Mouse (Mus musculus) inflammation-experienced regulatory T-cells, adult 6 months (primary cell): ENCODE results near the gene Catsperd. TPM values are rescaled to one million over a fixed set of nuclear protein-coding genes. Genes with fewer than 3 reads are reported as not detected.

Source experiments
- polyA plus RNA-seq, 3 experiments: library from polyadenylated mRNA; unstranded; fragments of 100-300 nt; shearing (Covaris generic); gene quantifications; one replicate each; pipeline ENCODE4 v1.2.1; 2017

The Catsperd gene
- polyA plus RNA-seq, 3 experiments from 2014 or later = 0.68 to 3.9 (median 3.3) TPM

Other genes with a start within 250 kb of the Catsperd start
- gene Ptprs, start 151.7 kb upstream of the Catsperd start, polyA plus RNA-seq = 10 to 100 TPM in 1 of 3 experiments, 1 to 10 TPM in 2; 7.2 to 10.9 (median 8.8) TPM
- gene Znrf4, start 115.7 kb upstream of the Catsperd start, polyA plus RNA-seq = not detected
- 1 to 10 TPM in 2 of 3 experiments, under 1 TPM in 1; 0.67 to 4.4 (median 3.5) TPM for gene Gm20219, start 73.8 kb upstream of the Catsperd start, polyA plus RNA-seq
- gene Safb2, start 43.6 kb upstream of the Catsperd start, polyA plus RNA-seq = 10 to 100 TPM; 35.0 to 55.9 (median 51.8) TPM
- 10 to 100 TPM; 36.9 to 55.3 (median 39.7) TPM for gene Safb, start 43.3 kb upstream of the Catsperd start, polyA plus RNA-seq
- 100 to 1,000 TPM; 203 to 308 (median 286) TPM for gene 2410015M20Rik, start 18.4 kb upstream of the Catsperd start, polyA plus RNA-seq
- gene Rpl36, start 14.7 kb upstream of the Catsperd start, polyA plus RNA-seq = 1,000 to 10,000 TPM; 2,478 to 5,003 (median 4,913) TPM
- gene Lonp1, start 1.3 kb upstream of the Catsperd start, polyA plus RNA-seq = 1 to 10 TPM; 7.5 to 8.1 (median 8.1) TPM
- 10 to 100 TPM; 54.4 to 59.4 (median 58.4) TPM for gene Ranbp3, start 45.2 kb downstream of the Catsperd start, polyA plus RNA-seq
- 100 to 1,000 TPM; 216 to 257 (median 247) TPM for gene Ndufa11, start 89.6 kb downstream of the Catsperd start, polyA plus RNA-seq
- gene Vmac, start 89.9 kb downstream of the Catsperd start, polyA plus RNA-seq = 1 to 10 TPM; 3.1 to 7.4 (median 3.8) TPM
- not detected for gene Nrtn, start 129.4 kb downstream of the Catsperd start, polyA plus RNA-seq
- gene Dus3l, start 136.6 kb downstream of the Catsperd start, polyA plus RNA-seq = 10 to 100 TPM; 16.2 to 34.6 (median 34.0) TPM
- under 1 TPM; 0.59 to 0.79 (median 0.75) TPM for gene Prr22, start 142.1 kb downstream of the Catsperd start, polyA plus RNA-seq
- 1 to 10 TPM in 2 of 3 experiments, under 1 TPM in 1; 0.62 to 3.3 (median 1.5) TPM for gene Rfx2, start 202.9 kb downstream of the Catsperd start, polyA plus RNA-seq
- gene Acsbg2, start 246.3 kb downstream of the Catsperd start, polyA plus RNA-seq = not detected
- gene 1700061G19Rik, start 247.3 kb downstream of the Catsperd start, polyA plus RNA-seq = under 1 TPM; 0.21 to 0.57 (median 0.28) TPM